Mouse (Mus musculus) hematopoietic stem cell, adult 5-6 weeks (primary cell): ENCODE measurements around the gene Gimap1. TPM values are rescaled to one million over a fixed set of nuclear protein-coding genes. Genes with fewer than 3 reads are reported as not detected.

Source experiments
- ATAC-seq, 2 experiments: fragments of 125-278 bp in 1 of 2; replicated peaks in 1 of 2; 2 replicates each; pipeline ENCODE4 v1.8.0; 2016 to 2017; ENCODE audit warnings: inconsistent platforms in 2 of 2, mild to moderate bottlenecking in 2 of 2, moderate number of reproducible peaks in 2 of 2, low read depth in 1 of 2, moderate TSS enrichment in 1 of 2; ENCODE audit not compliant: low FRiP score in 2 of 2, poor library complexity in 2 of 2, severe bottlenecking in 2 of 2, insufficient read depth in 1 of 2, low TSS enrichment in 1 of 2
- total RNA-seq: library from RNA; stranded (forward); fragments of 172-1452, 232-1000 nt; gene quantifications from 2 replicates; pipeline ENCODE4 v1.2.3, GENCODE M21; 2017

Gimap1 gene
- total RNA-seq = 122 and 153 TPM in 2 replicates

DNA sequence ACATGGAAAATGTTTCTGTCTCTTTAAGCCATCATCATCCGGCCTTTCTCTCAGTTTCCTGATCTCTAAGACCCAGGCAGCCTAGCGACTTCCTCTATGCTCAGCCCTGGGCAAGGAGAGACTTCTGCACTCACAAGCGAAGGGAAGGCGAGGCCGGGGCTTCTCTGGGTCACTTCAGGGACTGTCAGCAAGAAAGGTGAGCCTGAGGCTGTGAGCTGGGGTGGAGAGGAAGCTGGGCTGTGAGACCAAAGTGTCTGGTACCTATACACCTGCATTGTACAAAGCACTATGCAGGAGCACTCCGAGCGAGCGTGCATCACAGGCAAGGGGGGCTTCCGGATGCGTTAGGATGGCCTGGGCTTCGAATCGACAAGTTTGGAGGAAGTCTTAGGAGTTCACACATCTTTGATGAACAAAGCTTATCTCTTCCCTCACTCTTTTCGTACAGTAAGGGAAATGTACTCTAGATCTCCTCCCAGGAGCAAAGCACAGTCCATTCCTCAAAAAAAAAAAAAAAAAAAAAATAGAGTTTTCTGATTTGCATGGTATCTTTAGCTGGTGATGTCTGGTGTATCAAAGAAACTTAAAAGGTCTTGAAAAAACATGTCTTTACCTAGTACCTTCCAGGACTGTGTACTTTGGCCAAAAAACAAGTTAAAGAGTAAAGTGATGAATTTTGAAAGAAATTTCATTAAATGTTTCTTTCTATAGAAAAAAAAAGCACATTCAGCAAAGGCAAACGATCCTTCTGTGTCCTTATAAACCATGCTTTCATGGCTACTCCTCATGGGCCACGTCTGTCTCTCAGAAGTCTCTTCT is at the start of gene Gimap1:
Gimap1 (plus strand) TSS at position 94 of the 819 bp plus-strand sequence.
- ATAC-seq = peak; percentile 80 to 84

DNA sequence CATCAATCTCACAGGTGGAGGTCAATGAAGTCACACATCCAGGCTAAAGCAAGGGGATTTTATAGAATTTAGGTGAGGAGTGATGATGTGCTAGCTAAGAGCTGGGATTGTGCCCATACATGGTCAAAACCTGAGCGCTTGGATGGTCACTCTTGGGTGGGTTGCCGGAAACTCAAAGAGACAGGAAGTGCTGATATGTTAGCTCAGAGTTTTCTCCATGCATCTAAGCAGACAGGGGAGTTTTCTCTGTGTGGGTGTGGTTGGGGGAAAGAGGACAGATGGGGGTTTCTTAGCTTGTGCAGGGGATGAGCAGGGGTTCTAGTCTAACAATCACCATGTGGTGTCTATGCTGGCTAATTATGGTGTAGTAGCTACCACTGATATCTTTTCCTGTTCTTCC is 49.5 kb upstream of the Gimap1 start:
- no peak for ATAC-seq

- no peak for ATAC-seq
Observed at GRCm38 (mm10) chr6:48692962-48693361, 45.9 kb upstream of the Gimap1 start.

- no peak for ATAC-seq
Observed at GRCm38 (mm10) chr6:48696830-48697554, 41.9 kb upstream of the Gimap1 start.

DNA sequence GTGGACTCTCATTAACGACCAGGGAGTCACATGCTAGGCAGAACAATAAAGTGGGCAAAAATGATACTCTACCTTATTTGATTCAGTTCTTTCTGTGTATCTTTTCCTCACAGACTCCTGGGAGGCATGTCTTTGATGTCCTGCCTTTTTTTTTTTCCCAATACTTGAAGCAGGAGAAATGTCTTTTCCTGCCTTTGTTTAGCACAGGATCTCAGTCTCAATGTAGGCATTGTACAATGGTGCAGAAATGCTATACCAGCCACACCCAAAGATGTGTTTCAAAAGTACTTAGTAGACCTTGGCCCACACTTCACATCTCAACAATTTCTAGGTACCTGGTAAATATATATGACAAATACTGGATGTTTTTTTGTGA is 41.3 kb upstream of the Gimap1 start:
- no peak for ATAC-seq

DNA sequence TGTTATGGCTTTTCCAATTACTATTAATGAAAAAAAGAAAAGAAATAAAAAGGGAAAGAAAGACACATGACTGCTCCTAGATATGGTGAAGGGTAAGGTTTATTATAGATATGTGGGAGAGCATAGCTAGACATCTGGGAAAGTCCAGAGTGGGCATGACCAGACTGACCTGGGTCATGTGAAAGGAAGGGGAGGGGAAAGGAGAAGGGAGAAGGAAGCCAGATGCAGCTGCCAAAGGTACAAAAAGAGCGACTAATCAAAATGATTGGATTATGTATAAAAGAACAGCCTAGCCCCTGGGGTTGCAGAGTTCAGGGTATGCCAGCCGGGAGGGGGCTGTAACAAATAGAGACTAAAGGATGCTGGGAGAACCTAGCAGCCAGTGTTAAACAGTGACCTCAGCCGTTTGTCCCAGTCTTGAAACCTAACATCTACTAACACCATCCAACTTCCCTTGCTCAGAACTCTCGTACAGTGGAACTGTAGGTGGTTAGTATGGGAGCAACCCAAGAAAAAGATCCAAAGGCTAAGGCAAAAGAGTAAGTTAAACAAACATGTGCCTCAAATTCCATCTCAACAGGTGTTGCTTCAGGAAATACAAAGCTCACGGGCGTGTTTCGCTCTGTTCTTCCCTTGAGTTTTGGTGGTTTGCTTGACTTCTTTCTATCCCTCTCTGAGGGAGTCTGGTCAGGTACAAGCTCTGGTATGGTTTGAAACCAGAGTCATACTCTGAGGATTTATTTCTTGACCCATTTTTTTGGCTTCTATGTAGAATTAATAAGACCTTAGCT is 40.6 kb upstream of the Gimap1 start:
- ATAC-seq = no peak

GRCm38 (mm10) chr6:48698888-48699287 is 40.0 kb upstream of the Gimap1 start:
- peak; percentile 65 to 68 for ATAC-seq

DNA sequence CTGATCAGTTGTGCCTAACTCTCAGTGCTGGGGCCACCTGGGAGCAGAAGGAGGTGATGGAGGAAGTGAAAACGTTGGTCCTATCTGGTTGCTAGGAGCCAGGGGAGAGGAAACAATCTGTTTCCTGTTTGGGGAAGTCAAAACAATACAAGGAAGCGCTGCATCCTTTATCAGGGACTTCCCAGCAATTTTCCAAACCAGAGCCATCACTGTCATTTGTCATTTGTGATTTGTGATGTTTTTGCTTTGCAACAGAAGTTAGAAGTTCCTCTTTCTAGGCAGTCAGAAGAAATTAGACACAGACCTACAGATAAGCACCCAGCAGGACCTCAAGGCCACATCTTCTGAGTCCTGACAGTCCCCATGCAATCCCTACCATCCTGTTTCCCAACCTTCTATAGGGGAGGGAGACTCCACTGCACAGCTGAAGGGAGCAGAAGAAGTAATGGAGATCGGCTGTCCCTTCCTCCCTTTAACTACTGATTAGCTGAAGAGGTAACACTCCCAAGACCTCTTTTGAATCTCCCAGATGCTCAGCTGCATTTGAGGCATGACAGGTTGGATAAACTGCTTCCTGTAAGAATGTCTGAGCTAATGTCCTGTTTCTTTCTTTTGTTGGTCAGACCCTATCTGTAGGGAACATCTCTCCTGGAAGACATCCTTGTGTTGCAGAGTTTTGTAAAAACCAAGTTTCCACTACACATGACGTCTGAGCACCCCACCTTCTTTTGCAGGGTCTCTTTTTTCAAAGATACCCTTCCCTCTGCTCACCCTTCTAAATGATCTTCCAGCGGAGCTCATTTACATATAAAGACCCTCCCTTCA is 38.4 kb upstream of the Gimap1 start:
- ATAC-seq = peak; percentile 77 to 78

DNA sequence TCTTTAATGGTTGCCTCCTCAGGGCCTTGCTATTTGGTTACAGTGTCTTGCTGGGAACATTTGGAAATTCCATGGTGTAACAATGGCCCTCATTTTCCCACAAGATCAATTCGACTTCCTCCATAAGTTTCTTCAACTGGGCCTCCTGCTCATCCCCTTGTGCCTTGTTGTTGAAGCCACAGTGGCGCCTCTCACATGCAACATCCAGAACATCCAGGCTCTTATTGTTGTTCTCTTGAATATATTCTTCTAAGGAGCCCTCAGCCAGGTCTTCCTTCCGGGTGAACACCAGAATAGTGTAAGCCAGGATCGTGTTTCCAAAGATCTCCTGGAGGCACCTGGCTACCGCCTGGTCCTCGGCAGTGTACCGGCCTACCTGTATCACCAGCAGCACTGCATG is 36.7 kb upstream of the Gimap1 start:
- ATAC-seq = no peak

DNA sequence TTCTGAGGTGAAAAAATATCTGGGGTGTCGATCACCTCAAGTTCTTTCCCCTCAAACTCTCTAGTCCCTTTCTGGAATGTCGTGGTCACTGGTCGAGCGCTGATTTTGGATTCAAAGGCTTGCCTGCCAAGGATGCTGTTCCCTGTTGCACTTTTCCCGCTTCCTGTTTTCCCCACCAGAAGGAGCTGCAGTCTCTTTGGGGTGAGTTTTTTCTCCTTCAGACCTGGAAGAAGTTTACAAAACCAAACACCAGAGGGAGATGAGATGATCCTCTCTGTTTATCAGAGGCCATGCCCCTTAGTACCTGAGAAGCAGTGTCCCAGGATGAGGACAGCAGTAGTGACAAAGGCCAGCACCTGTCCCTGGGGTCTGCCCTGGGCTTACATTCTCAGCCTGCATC is 36.3 kb upstream of the Gimap1 start:
- no peak for ATAC-seq

DNA sequence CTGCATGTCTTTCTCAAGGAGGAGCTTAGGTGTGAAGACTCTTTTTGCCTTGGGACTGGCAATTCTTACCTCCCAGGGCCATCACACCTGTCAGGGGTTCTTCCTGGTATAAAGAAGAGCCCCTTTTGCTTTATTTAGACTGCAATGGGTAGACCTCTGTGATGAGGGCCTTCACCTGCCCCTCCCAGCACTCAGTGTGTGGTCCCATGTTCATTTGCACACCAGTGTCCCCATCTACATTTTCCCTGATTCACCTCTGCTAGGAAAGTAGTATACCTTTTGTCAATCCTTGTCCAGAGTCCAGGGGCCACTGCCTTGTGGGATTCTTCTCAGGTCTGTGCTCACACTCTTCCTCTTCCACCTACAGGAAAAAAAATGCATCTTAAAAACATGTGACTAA is 34.7 kb upstream of the Gimap1 start:
- ATAC-seq = no peak

DNA sequence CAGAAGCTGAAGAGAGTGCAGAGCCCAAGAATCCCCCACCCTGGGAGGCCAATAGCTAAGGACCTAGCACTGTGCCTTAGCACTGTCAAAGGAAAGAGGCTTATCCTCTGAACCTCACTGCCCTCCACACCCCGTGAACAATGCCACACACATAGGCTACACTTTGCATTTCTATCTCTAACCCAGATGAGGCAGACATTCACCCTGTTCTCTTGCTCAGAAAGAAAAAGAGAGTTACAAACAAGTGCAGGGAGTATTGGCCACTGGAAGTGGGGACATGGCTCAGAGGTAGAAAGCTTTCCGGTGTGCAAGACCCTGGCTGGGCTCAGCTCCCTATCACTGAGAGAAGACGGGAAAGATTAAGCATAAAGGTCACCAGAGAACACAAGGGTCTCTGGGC is 32.7 kb upstream of the Gimap1 start:
- ATAC-seq = no peak

DNA sequence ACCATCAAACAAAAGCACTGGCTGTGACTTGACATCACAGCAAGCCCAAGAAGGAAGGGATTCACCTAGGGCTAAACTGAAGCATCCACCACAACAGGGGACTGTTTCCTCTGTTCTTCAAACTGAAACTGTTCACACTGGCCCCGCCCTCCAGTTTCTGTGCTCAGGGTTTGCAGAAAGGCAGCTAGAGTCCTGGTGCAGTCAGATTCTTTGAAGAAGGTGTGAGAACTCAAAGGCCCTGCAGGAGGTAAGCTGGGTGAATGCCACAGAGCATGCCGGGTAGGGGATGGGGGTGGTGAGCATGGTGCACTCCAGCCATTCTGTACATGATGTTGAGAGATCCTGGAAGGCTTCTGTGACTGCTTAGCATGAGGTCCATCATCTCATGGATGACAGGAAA is 20.4 kb upstream of the Gimap1 start, which contains the start of the genes Gm28053 and Gimap7:
Gm28053 (plus strand) TSS at position 153 of the 400 bp plus-strand sequence.
Gimap7 (plus strand) TSS at position 167 of the 400 bp plus-strand sequence.
- ATAC-seq = peak; percentile 76 to 83

DNA sequence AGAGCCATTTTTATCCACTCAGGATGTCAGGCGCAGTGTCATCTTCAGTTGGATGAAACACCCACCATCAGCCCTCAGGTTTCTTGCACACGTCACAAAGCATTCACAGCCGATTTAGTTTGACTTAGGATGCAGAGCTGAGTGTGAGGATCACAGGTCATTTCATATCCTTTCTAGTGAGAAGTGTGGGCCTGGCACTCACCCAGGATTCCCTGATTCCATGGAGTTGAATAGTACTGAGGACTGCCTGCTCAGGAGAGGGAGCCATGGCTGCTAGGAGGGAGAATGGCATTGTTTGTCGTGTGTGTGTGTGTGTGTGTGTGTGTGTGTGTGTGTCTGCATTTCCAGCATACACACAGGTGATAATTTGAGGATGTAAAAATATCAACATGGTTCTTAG is 18.5 kb upstream of the Gimap1 start:
- no peak for ATAC-seq

DNA sequence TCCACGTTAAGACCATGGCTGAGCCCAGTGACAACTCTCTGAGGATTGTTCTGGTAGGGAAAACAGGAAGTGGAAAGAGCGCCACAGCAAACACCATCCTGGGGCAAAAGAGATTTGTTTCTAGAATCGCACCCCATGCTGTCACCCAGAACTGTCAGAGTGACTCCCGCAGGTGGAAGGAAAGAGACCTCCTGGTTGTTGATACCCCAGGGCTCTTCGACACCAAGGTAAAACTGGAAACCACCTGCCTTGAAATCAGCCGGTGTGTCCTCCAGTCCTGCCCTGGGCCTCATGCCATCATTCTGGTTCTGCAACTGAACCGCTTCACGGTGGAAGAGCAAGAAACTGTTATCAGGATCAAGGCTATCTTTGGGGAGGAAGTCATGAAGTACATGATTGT is 15.4 kb upstream of the Gimap1 start:
- no peak for ATAC-seq

DNA sequence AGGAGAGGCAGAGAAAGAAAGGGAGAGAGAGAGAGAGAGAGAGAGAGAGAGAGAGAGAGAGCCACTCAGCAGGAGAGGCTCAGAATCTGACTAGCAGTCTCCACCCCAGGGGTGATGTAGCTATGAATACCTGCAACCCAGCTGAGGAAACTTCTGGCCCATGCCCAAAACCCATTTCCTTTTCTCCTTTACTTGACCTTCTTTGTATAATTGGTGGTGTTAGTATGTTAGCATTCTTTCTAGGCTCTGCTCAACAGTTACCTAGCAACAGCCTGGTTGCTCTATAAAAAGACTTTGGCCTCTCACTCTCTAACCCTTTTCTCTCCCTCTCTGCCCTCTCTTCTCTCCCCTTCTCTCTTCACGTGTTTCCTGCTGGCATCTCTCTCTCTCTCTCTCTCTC is 13.4 kb upstream of the Gimap1 start:
- peak; percentile 51 to 61; a peak in 3 of 4 replicates for ATAC-seq

- no peak for ATAC-seq
Observed at GRCm38 (mm10) chr6:48727761-48728160, 11.1 kb upstream of the Gimap1 start.
